Mouse (Mus musculus) kidney, postnatal 4 days (tissue): Measurements from ENCODE around the gene Poglut1.

ENCODE experiments used
- DNase-seq, 2 experiments: peaks; one replicate each; pipeline ENCODE4 v3.0.0; 2021; ENCODE audit warnings: mixed read lengths in 2 of 2

Gene Poglut1

DNA sequence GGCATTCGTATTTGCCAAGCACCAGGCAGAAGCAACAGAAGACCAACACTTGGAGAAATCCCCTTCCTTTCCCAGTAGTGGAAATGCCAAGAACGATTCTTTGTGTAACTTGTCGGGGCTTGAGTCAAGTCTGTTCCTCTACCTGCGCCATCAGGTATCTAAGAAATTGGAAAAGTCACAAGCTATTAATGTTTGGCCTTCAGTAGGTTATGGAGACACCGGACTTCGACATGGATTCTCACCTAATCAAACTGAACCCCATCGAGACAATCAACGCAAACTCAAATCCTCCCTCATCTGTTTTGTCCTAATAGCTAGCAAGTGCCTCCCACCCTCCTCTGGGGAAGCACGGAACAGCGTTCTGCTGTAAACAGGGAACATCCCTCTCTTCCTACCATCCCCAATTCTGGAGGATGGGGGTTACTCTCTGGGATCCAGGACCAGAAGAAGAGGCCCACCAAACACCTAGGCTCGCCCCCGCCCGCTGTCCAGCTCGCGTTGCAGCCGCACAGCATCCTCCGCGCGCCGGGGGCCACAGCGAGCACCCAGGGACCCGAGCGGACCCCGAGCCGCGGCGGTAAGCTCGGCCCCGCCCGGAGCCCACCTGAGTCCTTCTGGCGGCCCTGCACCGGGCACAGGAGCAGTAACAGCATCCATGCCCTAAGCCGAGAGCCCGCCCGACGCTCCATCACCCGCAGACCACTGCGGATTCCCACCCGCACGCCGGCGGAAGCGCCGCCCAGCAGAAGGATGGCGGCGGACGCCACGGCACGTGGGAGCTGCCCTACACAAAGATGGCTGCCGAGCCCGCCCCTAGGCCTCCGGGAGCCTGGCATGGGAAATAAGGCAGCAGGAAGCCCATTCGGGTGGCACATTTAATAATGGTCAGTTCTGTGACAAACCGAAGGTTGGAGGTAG is at the start of gene Poglut1:
Poglut1 (minus strand) TSS at position 780 of the 918 bp plus-strand sequence.
- DNase-seq = peak; percentile 86 to 91

DNA sequence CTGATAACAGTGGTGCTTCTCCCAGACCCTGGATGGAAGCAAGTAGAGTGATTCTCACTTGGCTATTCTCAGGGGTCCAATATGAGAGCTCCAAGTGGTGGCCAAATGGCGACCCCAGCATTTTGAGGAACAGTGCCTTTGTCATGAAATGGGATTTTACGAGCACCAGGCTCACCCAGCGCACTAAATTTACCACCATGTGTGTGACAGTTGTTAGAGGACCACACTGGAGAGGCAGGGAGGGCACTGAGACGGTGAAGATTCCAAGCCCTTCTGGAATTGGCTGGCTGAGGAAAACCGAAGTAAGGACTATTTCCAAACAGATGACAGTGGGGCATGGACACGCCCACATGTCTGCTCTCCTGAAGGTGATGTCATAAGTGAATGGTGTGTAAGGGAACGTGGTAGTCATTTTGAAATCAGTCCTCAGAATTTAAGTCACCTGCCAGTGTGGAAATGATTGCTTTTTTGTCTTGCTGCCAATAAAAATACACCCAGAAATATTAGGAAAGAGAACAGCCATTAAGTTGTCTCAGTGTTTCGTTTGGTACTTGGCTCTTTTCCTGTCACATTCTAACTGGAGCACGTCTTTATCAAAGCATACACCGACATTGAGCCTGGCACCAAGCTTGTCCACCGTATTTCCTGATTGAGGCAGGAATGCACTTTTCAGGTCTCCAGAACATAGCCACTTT is 49.1 kb upstream of the Poglut1 start:
- no peak for DNase-seq

DNA sequence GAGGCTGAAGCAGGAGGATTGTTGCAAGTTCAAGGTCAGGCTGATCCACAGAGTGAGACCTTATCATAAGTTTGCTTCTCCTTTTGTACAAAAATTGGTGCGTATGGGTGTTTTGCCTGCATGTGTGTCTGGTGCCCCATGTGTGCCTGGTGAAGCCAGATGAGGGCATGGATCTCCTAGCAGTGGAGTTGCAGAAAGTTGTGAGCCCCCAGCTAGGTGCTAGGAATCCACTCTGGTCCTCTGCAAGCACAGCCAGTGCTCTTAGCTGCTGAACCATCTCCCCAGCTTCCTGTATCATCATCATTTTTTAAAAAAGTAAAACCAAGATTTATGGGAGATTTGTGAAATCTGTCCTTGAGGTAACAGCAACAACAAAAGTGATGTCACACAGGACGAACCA is 46.6 kb upstream of the Poglut1 start:
- DNase-seq = no peak

GRCm38 (mm10) chr16:38596099-38596498 is 46.0 kb upstream of the Poglut1 start:
- DNase-seq = no peak

DNA sequence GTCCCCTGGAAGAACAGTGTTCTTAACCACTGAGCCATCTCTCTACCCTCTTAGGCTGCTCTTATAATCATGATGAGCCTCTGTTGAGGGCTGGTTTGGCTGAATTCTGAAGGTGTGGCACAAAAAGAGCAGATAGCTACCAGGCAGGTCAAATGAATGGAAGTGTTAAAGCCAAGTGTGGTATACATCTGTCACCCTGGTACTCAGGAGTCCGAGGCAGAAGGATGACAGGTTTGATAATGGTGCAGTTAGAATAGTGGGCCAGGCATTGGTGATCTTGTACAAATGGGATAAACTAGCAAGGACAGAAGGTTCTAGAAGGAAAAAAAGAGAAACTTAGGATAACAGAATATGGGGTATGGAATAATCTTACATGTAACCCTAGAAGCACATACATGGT is 44.4 kb upstream of the Poglut1 start:
- DNase-seq = no peak

GRCm38 (mm10) chr16:38592946-38593345 is 42.9 kb upstream of the Poglut1 start:
- no peak for DNase-seq

- DNase-seq = no peak
Observed at GRCm38 (mm10) chr16:38592026-38592678, 42.1 kb upstream of the Poglut1 start.

DNA sequence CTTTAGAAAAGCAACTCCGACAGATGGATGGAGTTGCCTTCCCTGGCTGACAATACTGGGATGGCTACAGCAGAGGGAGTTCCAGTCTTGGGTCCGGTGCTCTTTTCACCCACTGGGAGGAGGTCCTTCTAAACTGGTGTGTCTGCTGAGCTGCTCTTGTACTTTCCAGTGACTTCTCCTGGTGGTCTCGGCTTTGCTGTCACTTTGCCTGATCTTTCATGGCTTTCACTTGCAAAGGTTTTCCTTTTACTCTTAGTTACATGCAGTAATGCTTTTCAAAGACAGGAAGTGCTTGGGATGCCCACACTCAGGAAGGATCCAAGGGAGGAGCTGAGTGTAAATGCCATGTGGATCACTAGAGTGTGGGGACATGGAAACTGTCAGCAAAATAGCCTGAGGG is 41.4 kb upstream of the Poglut1 start:
- no peak for DNase-seq

DNA sequence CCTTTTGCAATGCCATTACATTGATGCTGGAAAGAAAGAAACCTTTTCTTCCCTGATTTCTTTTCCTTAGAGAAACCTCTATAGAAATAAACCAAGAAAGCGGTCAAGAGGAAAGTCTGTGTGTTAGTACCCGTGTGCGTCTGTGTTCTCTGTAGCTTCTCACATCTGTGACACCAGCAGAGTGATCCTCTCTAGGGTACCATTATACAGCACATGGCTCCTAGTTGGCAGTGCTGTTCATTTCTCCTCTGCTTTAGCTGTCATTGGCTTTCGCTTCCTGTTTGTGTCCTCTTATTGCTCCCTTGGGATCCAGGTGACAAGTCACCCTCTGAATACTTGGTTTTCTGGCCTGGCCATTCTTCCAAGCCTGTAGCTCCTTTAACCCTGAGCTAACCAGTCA is 37.5 kb upstream of the Poglut1 start:
- DNase-seq = no peak

DNA sequence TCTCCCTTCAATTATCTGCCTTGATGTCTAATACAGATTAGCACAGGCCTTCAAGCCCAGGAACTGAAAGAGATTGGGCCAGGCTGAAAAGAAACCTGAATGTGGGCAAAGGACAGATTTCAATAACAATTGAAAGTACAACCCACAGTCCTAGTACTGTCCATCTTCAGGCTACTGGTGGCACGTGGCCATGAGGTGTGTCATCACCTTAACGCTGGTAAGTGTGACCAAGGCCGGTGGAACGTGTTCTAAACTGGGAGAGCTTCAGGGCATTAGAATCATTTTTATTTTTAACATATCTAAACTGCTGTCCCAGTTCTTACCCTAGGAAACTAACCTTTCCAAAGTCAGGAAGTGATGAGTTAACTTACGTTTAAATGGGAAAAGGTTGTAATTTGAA is 37.1 kb upstream of the Poglut1 start:
- no peak for DNase-seq

- no peak for DNase-seq
Observed at GRCm38 (mm10) chr16:38585186-38585585, 35.1 kb upstream of the Poglut1 start.

DNA sequence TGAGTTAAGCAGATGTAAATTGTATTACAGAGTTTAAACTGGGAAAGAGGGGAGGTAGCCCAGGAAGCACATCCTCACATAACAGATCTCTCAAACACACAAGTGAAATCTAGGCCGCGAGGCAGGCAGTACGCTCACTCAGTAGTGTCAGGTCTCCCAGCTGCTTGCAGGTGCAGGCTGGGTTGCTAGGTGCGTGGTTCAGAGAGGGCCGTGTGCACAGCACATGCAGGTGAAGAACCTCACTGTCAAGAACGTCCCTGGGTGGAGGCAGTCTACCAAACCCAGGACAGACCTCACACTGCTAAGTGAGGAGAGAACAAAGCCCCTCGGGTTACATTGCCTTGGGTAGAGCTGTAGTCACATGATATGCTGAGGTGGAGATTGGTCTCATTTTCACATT is 34.7 kb upstream of the Poglut1 start:
- DNase-seq = no peak

DNA sequence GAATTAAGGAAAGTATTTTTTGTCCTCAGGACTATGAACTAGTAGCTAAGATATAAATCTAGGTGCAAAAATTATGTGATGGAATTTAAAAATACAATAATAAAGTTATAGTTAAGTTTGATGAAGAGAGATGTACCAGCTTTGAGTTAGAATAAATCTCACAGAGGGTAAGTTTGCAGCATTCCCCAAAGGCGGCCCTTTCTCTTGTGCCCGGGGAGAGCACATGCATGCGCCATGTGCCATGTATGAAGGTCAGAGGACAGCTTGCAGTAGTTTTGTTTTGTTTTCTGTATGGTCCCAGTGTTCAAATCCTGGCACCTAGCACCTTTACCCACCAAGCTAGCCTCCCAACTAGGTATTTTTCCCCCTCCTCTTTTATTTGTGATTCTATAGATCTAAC is 21.4 kb upstream of the Poglut1 start:
- no peak for DNase-seq

DNA sequence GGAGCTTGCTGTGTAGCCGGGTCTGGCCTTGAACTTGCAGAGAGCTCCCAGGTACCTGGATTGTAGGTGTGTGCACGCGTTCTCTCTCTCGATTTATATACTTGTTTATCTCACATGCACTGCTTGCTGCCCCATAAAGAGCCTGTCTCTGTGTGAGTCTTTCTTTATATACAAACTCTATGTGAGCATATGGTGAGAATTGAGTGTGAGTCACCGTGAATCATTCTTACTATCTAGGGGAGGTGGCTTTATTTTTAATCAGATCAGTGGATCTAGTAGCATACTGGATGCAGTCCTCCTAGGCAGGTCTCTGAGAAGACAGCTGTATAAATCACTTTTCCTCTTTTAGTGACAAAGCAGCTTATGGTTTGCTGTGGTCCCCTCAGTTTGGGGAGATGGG is 18.1 kb upstream of the Poglut1 start:
- DNase-seq = no peak

DNA sequence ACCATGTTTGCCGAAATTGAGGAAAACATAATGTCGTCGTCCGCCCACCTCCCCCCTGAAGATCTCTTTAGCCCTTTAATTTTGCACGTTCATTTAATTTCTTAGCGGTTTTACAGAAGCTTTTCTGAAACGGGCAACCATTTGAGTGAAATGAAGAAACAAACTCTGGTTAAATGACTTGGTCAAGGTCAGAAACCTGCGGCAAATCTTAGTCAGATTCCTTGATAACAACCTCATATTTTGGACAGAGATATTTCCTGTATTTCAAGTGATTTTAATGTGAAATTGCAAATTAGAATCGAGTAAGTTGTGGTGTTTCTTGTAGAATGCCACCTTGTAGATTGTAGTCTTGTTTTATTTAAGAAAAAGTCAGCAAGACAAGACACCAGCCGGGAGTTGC is 13.5 kb upstream of the Poglut1 start:
- no peak for DNase-seq

DNA sequence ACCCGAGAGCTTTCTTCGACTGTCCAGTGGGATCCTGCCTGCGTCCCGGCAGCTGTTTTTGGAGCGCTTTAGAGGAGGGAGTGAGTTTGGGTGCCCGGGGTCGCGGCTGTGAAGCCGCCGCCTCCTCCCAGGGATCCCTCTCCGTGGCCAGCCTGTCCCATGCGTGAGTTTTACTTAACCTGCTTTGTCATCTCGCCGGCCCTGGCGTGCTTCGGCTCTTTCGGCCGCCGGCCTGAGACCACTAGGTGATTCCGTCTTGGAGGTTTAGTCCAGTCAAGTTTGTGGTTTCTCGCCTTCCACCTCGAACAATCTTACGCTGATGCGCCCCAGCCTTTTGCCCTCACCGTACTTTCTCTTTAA is 12.9 kb upstream of the Poglut1 start:
- DNase-seq = no peak

- peak; percentile 96 to 97 for DNase-seq
Observed at GRCm38 (mm10) chr16:38562131-38562967, 12.3 kb upstream of the Poglut1 start.

- DNase-seq = no peak
Observed at GRCm38 (mm10) chr16:38558221-38558748, 8.2 kb upstream of the Poglut1 start, which contains the start of gene Tmem39a. Gene Tmem39a, plus strand, starts transcription at chr16:38558698.

- no peak for DNase-seq
Observed at GRCm38 (mm10) chr16:38555988-38556387, 5.9 kb upstream of the Poglut1 start.

- no peak for DNase-seq
Observed at GRCm38 (mm10) chr16:38548000-38548399, 2.1 kb downstream of the Poglut1 start.

- no peak for DNase-seq
Observed at GRCm38 (mm10) chr16:38538716-38539380, 11.2 kb downstream of the Poglut1 start.
